Mouse (Mus musculus) hindbrain, embryonic 15.5 days (tissue): ENCODE measurements around the gene 4933430I17Rik. TPM values are rescaled to one million over a fixed set of nuclear protein-coding genes. Genes with fewer than 3 reads are reported as not detected.
A peak's percentile ranks its signal among the peaks of the same experiment; 100 is the strongest.
"Not testable (repeated sequence)": the region's sequence is repeated elsewhere in the genome, so short reads cannot be mapped to it uniquely, and the experiment has no call there.

Experiments used
- ATAC-seq: fragments of 200-750 bp; cut with Nextera tagmentation; 2 replicates; pipeline ENCODE4 v1.8.0; 2017; ENCODE audit warnings: low read depth, moderate number of reproducible peaks, moderate TSS enrichment; ENCODE audit not compliant: low FRiP score
- H3K27ac ChIP-seq: fragments of 300-500 bp; sonication (generic); replicated peaks from 2 replicates; pipeline ENCODE4 v1.5.1; 2015; ENCODE audit warnings: mild to moderate bottlenecking, inconsistent platforms
- H3K27me3 ChIP-seq: fragments of 300-500 bp; sonication (generic); 2 replicates; pipeline ENCODE4 v1.6.1; 2015; ENCODE audit warnings: control low read depth, inconsistent platforms
- H3K36me3 ChIP-seq: fragments of 300-500 bp; sonication (generic); 2 replicates; pipeline ENCODE4 v1.6.1; 2015; ENCODE audit warnings: control low read depth, inconsistent platforms
- H3K4me1 ChIP-seq: fragments of 300-500 bp; sonication (generic); replicated peaks from 2 replicates; pipeline ENCODE4 v1.6.1; 2015; ENCODE audit warnings: control low read depth, inconsistent platforms
- H3K4me2 ChIP-seq: fragments of 300-500 bp; sonication (generic); 2 replicates; pipeline ENCODE4 v1.6.1; 2015; ENCODE audit warnings: moderate library complexity, mild to moderate bottlenecking, inconsistent platforms
- H3K4me3 ChIP-seq: fragments of 300-500 bp; sonication (generic); 2 replicates; pipeline ENCODE4 v1.5.1; 2015; ENCODE audit warnings: mild to moderate bottlenecking, inconsistent platforms
- H3K9ac ChIP-seq: fragments of 300-500 bp; sonication (generic); 2 replicates; pipeline ENCODE4 v1.6.1; 2015; ENCODE audit warnings: inconsistent platforms
- H3K9me3 ChIP-seq: fragments of 300-500 bp; sonication (generic); 2 replicates; pipeline ENCODE4 v1.6.1; 2016; ENCODE audit warnings: control low read depth, inconsistent platforms
- WGBS: fragments of 180-500 bp; shearing (Covaris S2); methylation state at CpG from one replicate; pipeline ENCODE4 v1.1.7; 2015; 5-methylcytosine and 5-hydroxymethylcytosine counted together
- polyA plus RNA-seq: library from polyadenylated mRNA; unstranded; fragments of >200 nt; fragmentation: Nextera tagmentation; extraction: Ambion mirVana; gene quantifications from 2 replicates; pipeline ENCODE4 v1.2.1, GENCODE M21; 2015

4933430I17Rik gene
- polyA plus RNA-seq, 1 experiment from 2014 or later: 0.65 TPM

DNA sequence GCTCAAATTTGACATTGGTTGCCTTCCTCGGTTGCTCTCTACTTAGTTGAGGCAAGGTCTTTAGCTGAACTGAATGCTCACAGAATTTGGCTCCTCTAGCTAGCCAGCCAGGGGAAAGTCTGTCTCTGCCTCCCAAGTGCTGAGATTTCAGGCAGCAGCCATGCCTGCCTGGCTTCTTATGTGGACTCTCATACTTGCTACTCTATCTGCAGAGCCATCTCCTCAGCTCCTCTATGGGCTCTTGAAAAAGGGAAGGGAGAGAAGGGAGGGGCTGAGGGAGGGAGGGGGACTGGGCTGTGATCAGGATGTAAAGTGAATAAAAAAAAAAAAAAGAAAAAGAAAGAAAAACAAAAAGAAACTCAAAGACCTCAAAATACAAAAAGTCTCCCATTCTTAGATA is 65.7 kb downstream of the 4933430I17Rik start:
- 95% methylated on average over 1 of the region's 1 CpGs for WGBS
- Histone ChIP-seq H3K27me3 (no peaks in the 10 kb centered on the region), H3K9ac (no peak overlapping the region), H3K9me3 (no peaks in the 10 kb centered on the region), H3K27ac (no peak overlapping the region), H3K4me2 (no peak overlapping the region), H3K4me3 (no peak overlapping the region), H3K36me3 (no peaks in the 10 kb centered on the region), H3K4me1 (peaks cover 4% of the 10 kb centered on the region; the same call in 1 of the 2 replicates)
- ATAC-seq: no peak

- Histone ChIP-seq H3K27ac (no peak overlapping the region; the same call in 1 of the 2 replicates), H3K36me3 (no peaks in the 10 kb centered on the region), H3K4me3 (no peak overlapping the region), H3K9me3 (no peaks in the 10 kb centered on the region), H3K27me3 (no peaks in the 10 kb centered on the region), H3K4me1 (peaks cover 9% of the 10 kb centered on the region; the same call in 1 of the 2 replicates), H3K4me2 (peak overlapping the region; percentile 19; the same call in 1 of the 2 replicates), H3K9ac (no peak overlapping the region)
- no peak for ATAC-seq
- WGBS: 9% methylated on average over 11 of the region's 11 CpGs
Observed at GRCm38 (mm10) chr4:62591326-62591725, 66.2 kb downstream of the 4933430I17Rik start.

- peaks cover 13% of the 10 kb centered on the region; the same call in 1 of the 2 replicates for H3K4me1 ChIP-seq
- H3K36me3 ChIP-seq, H3K9ac ChIP-seq, H3K9me3 ChIP-seq, H3K27me3 ChIP-seq, ATAC-seq, H3K4me2 ChIP-seq, H3K27ac ChIP-seq, H3K4me3 ChIP-seq: not testable (repeated sequence)
- 90% methylated on average over 24 of the region's 24 CpGs for WGBS
Observed at GRCm38 (mm10) chr4:62593546-62594240, 68.5 kb downstream of the 4933430I17Rik start.

DNA sequence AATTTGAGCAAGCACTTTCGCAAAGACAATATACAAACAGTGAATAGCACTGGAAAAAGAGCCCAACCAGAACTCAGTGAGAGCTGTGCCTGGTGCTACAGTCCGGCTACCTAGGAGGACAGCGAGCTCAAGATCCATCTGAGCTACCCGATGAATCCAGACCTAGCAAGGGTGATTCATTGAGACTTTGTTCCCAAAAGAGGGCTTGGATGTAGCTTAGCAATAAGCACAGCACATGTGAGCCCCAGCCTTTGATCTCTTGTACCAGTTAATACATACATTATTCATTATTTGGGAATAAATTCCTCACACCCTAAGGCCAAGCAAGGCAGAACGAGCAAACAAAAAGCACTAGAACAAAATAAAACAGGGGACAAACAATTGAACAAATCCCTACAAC is 69.3 kb downstream of the 4933430I17Rik start:
- Histone ChIP-seq H3K4me3 (no peak overlapping the region), H3K27me3 (no peaks in the 10 kb centered on the region), H3K4me1 (peaks cover 13% of the 10 kb centered on the region; the same call in 1 of the 2 replicates), H3K36me3 (no peaks in the 10 kb centered on the region), H3K27ac (no peak overlapping the region), H3K9ac (no peak overlapping the region), H3K4me2 (no peak overlapping the region), H3K9me3 (no peaks in the 10 kb centered on the region)
- no peak for ATAC-seq
- 42% methylated on average over 5 of the region's 5 CpGs for WGBS

DNA sequence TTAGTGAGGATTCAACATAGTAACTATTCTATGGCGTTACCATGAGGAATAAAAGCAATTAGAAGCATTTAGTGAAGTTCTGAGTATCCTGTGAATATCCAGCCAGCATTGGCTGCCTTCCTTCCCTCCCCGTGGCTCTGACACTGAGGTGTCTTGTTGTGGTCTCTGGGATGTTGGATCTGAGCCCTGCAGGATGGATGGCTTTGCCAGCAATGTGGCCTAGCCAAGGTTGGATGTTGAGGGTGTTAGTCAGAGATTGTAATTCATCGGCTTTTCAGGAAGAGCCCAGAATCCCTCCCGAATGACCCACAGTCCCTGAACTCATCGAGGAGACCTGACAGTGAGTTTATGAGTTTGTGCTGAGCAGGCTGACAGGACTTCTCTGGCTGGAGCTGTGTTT is 70.9 kb downstream of the 4933430I17Rik start:
- no peak overlapping the region; the same call in 1 of the 2 replicates for H3K27ac ChIP-seq
- peaks cover 13% of the 10 kb centered on the region; the same call in 1 of the 2 replicates for H3K4me1 ChIP-seq
- no peaks in the 10 kb centered on the region for H3K27me3 ChIP-seq
- no peak overlapping the region for H3K4me2 ChIP-seq
- peak; percentile 54; the same call in 1 of the 2 replicates for ATAC-seq
- no peak overlapping the region for H3K9ac ChIP-seq
- H3K36me3 ChIP-seq: no peaks in the 10 kb centered on the region
- no peak overlapping the region for H3K4me3 ChIP-seq
- H3K9me3 ChIP-seq: no peaks in the 10 kb centered on the region
- WGBS: 56% methylated on average over 5 of the region's 5 CpGs

Other genes starting within 250 kb of the 4933430I17Rik start
- gene Fkbp15, start 164.8 kb upstream of the 4933430I17Rik start, polyA plus RNA-seq: 20.9 and 23.3 TPM in 2 replicates
- 43.1 and 46.2 TPM in 2 replicates for gene Slc31a1, start 164.6 kb upstream of the 4933430I17Rik start, polyA plus RNA-seq
- 74.2 and 81.3 TPM in 2 replicates for gene Cdc26, start 116.7 kb upstream of the 4933430I17Rik start, polyA plus RNA-seq
- 14.6 and 15.1 TPM in 2 replicates for gene Prpf4, start 116.6 kb upstream of the 4933430I17Rik start, polyA plus RNA-seq
- 0.27 TPM in 1 of 2 replicates, not detected in the other for gene Rnf183, start 90.1 kb upstream of the 4933430I17Rik start, polyA plus RNA-seq
- 12.9 and 13.2 TPM in 2 replicates for gene Wdr31, start 54.5 kb upstream of the 4933430I17Rik start, polyA plus RNA-seq
- 0.77 and 1.1 TPM in 2 replicates for gene Bspry, start 45.3 kb upstream of the 4933430I17Rik start, polyA plus RNA-seq
- 10.9 and 12.1 TPM in 2 replicates for gene Hdhd3, start 21.9 kb upstream of the 4933430I17Rik start, polyA plus RNA-seq
- gene Alad, start 5.5 kb upstream of the 4933430I17Rik start, polyA plus RNA-seq: 68.7 and 75.0 TPM in 2 replicates
- 62.8 and 65.3 TPM in 2 replicates for gene Pole3, start 301 bp upstream of the 4933430I17Rik start, polyA plus RNA-seq
- 63.5 and 69.3 TPM in 2 replicates for gene Rgs3, start 34.5 kb downstream of the 4933430I17Rik start, polyA plus RNA-seq